ENCODE assay signal across 22 mouse cellular contexts in genomic region chr11:50943506-50943905, GRCm38 (mm10). TPM values are rescaled to one million over a fixed set of nuclear protein-coding genes. Genes with fewer than 3 reads are reported as not detected.
"Had no signal": no experiment of that assay in that cellular context is flagged by ENCODE, and none has a peak within 500 bp of the region (broad histone marks: within the 10 kb centered on the region; RNA-seq: fewer than 3 reads in every experiment).

Gene 4933414I15Rik, minus strand, starts transcription at chr11:50943765.

- H3K27ac ChIP-seq: lung, embryonic 15.5 days; macrophage; midbrain, embryonic 13.5 days; midbrain, embryonic 15.5 days; neural tube, embryonic 12.5 days; stomach, embryonic 15.5 days; stomach, postnatal 0 days had no signal

- DNase-seq: liver, postnatal 0 days; lung, adult 2 months; lung, postnatal 14 days; lung, postnatal 36 days; right cerebral cortex, postnatal 14 days; thymus, adult 2 months; thymus, postnatal 25 days; thymus, postnatal 4 days had no signal

- H3K36me3 ChIP-seq: lung, embryonic 15.5 days; midbrain, embryonic 13.5 days; midbrain, embryonic 15.5 days; neural tube, embryonic 12.5 days; stomach, embryonic 15.5 days had no signal

- H3K27me3 ChIP-seq: lung, embryonic 15.5 days; megakaryocyte, embryonic 14.5 days; midbrain, embryonic 13.5 days; midbrain, embryonic 15.5 days; neural tube, embryonic 12.5 days; stomach, embryonic 15.5 days had no signal

- H3K9me3 ChIP-seq: lung, embryonic 15.5 days; midbrain, embryonic 13.5 days; midbrain, embryonic 15.5 days; neural tube, embryonic 12.5 days; stomach, embryonic 15.5 days had no signal

- H3K4me1 ChIP-seq: lung, embryonic 15.5 days; megakaryocyte, embryonic 14.5 days; midbrain, embryonic 13.5 days; midbrain, embryonic 15.5 days; neural tube, embryonic 12.5 days; stomach, embryonic 15.5 days had no signal

- H3K4me2 ChIP-seq: lung, embryonic 15.5 days; midbrain, embryonic 11.5 days; midbrain, embryonic 13.5 days; midbrain, embryonic 15.5 days; neural tube, embryonic 12.5 days; stomach, embryonic 15.5 days had no signal

- H3K4me3 ChIP-seq: lung, embryonic 15.5 days; midbrain, embryonic 13.5 days; midbrain, embryonic 15.5 days; neural tube, embryonic 12.5 days; stomach, embryonic 15.5 days had no signal

- H3K9ac ChIP-seq: liver, postnatal 0 days; lung, embryonic 15.5 days; midbrain, embryonic 13.5 days; midbrain, embryonic 15.5 days; neural tube, embryonic 12.5 days; stomach, embryonic 15.5 days had no signal

- ATAC-seq: liver, postnatal 0 days; lung, postnatal 0 days; midbrain, embryonic 13.5 days; midbrain, embryonic 15.5 days had no signal

RNA-seq across cellular contexts. Expression of gene 4933414I15Rik, which starts in this region (rescaled TPM):
- polyA plus RNA-seq: liver, postnatal 0 days; lung, adult 2 months; lung, embryonic 15.5 days; lung, postnatal 0 days; macrophage; midbrain, embryonic 11.5 days; midbrain, embryonic 13.5 days; midbrain, embryonic 15.5 days; midbrain, postnatal 0 days; neural tube, embryonic 12.5 days; neural tube, embryonic 14.5 days; spleen, adult 2 months; stomach, embryonic 15.5 days; stomach, postnatal 0 days; thymus, adult 2 months; urinary bladder, adult 2 months had no signal
